Mouse (Mus musculus): ENCODE measurements around the gene Tbc1d22b.

GRCm38 (mm10) chr17:29508927-29509608 is 40.5 kb upstream of the Tbc1d22b start:
- TF ChIP-seq GATA1 (IDR thresholded peaks at IDR 0.05; ENCODE audit: borderline replicate concordance, low read length) (no peak), FLI1 (IDR thresholded peaks at IDR 0.05; ENCODE audit: low read length) (no peak)
